Mouse (Mus musculus) hematopoietic stem cell, adult 5-6 weeks (primary cell): Measurements from ENCODE around the gene Ect2. TPM values are rescaled to one million over a fixed set of nuclear protein-coding genes. Genes with fewer than 3 reads are reported as not detected.

Experiments
- ATAC-seq, 2 experiments: fragments of 125-278 bp in 1 of 2; replicated peaks in 1 of 2; 2 replicates each; pipeline ENCODE4 v1.8.0; 2016 to 2017; ENCODE audit warnings: inconsistent platforms in 2 of 2, mild to moderate bottlenecking in 2 of 2, moderate number of reproducible peaks in 2 of 2, low read depth in 1 of 2, moderate TSS enrichment in 1 of 2; ENCODE audit not compliant: low FRiP score in 2 of 2, poor library complexity in 2 of 2, severe bottlenecking in 2 of 2, insufficient read depth in 1 of 2, low TSS enrichment in 1 of 2
- total RNA-seq: library from RNA; stranded (forward); fragments of 172-1452, 232-1000 nt; gene quantifications from 2 replicates; pipeline ENCODE4 v1.2.3, GENCODE M21; 2017

Ect2 gene
- total RNA-seq, result 51.0 and 66.1 TPM in 2 replicates

DNA sequence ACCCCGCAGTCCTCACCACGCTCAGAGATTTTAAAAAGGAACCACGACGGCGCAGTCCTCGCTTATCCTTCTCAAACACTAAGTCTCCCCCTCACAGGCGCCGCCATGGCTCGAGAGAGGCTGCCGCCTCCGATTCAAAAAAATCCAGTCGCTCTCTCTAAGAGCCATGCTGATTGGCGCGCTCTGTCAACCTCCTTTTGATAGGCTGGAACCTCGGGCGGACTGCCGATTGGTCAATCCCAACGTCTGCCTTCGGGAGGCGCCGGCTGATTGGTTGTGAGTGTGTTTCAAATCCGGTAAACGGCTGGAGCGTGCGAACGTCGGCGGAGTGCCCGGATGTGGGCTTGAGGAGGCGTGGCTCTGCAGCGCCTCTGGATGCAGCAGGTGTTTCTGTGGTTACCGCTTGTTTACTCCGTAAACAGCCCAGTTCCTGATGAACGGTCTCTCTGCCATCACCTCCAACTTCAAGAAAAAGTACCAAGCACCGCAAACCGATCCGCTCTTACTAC is at the start of gene Ect2:
TSS of gene Ect2 (minus strand) at position 178 of the 509 bp plus-strand sequence.
- peak; percentile 97 for ATAC-seq

GRCm38 (mm10) chr3:27201728-27202411 is 48.2 kb upstream of the Ect2 start:
- ATAC-seq, result no peak

DNA sequence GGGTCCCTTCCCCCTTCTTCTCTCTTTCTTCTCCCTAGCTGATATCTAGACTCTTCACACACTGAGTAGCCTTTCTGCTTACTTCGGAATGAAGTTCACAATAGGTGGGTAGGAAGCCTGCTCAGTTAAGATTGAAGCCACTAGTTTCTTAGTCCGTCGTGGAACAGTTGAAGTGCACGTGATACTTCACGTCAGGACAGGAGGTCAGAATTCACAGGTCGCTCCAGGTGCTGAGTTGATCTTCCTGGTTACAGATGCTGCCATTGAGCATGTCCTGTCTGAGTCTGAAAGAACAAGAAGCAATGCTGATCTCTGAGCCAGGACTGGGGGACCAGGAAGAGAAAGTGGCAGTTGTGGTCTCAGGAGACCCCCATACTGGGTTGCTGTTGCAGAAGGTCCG is 45.4 kb upstream of the Ect2 start:
- ATAC-seq, result no peak

DNA sequence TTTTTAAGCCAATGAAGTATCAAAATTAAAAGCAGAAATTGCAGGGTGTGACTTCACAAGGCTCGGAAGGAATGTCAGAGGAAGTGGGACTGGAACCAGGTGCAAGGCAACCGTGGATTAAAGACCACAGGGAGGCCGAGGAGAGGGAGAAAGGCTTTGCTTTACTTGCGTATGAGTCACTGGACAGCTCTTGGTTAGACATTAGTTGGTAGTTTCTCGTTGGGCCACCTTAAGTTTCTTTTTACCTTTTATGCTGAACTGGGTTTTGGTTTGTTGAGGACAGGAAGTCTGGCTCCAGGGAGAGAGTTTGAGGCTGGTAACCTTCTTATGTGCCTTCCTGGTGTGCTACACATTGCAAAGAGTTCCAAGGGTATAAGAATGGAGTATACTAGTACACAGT is 44.1 kb upstream of the Ect2 start:
- no peak for ATAC-seq

GRCm38 (mm10) chr3:27196529-27196928 is 42.9 kb upstream of the Ect2 start:
- ATAC-seq, result no peak

- no peak for ATAC-seq
These were observed 42.0 kb upstream of the Ect2 start for GRCm38 (mm10) chr3:27195573-27196227.

DNA sequence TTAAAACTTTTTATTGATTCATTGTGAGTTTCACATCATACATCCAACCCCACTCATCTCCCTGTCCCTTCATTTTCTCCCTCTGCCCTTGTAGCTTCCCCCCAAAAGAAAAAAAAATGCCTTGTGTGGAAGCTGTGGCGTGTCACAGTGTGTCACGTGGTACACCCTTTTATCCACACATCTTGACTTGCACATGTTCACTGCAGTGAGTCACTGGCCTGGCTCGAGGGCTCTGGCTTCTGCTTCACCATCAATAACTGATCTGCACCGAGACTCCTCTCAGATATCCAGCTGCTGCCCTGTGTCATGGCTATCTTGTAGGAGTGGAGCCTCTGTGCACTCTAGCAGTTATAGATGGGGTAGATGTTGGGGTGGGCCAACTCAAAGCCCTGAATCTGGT is 41.5 kb upstream of the Ect2 start:
- no peak for ATAC-seq

GRCm38 (mm10) chr3:27193844-27194317 is 40.2 kb upstream of the Ect2 start:
- peak; percentile 83 to 88 for ATAC-seq

GRCm38 (mm10) chr3:27191856-27192255 is 38.2 kb upstream of the Ect2 start:
- ATAC-seq, result no peak

- ATAC-seq, result no peak
These were observed 37.2 kb upstream of the Ect2 start for GRCm38 (mm10) chr3:27190865-27191264.

GRCm38 (mm10) chr3:27189320-27190261 is 35.9 kb upstream of the Ect2 start:
- ATAC-seq, result 0 out of 4 replicates have a peak, but pooled peaks of 1 of the 2 experiments have one; percentile 19

GRCm38 (mm10) chr3:27188386-27188785 is 34.7 kb upstream of the Ect2 start:
- ATAC-seq, result no peak

GRCm38 (mm10) chr3:27183601-27184175 is 30.0 kb upstream of the Ect2 start:
- 0 out of 4 replicates have a peak, but pooled peaks of 1 of the 2 experiments have one; percentile 6 for ATAC-seq

DNA sequence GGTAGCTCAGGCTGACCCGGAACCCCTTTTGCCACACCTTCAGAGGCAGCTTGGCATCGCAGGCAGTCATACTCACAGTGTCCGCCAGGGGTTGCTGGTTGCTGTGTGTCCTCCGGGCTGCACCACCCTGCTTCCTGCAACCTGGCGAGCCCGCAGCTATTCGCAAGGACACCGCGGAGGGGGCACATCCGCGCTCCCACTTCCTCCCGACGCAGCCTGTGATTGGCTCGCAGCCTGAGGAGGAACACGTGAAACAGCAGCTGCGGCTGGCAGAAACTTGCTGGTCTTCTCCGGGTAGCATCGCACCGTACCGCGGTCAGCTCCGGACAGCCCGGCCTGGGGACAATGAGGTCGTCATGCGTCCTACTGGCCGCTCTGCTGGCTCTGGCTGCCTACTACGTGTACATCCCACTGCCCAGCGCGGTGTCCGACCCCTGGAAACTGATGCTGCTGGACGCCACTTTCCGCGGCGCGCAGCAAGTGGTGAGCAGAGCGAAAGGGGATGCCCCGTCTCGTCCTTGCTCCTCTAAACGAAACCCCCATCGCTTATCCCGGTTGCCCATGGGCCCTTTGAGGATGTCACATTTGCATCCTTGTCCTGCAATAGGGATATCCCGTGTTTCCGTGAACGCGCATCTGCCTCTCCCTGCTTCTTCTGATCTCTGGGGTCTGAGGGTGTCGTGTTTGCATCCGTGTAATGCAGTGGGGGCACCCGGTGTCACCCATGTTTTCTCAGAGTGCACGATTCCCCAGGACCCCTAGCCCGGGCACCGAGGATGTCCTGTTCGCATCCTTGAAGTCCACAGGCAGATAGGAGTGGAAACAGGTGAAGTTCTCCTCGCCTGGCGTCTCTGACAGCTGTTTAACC is 29.3 kb upstream of the Ect2 start, which contains the start of gene Nceh1:
TSS of gene Nceh1 (plus strand) at position 233 of the 868 bp plus-strand sequence.
- ATAC-seq, result peak; percentile 97 to 99

GRCm38 (mm10) chr3:27179711-27180110 is 26.0 kb upstream of the Ect2 start:
- ATAC-seq, result no peak

DNA sequence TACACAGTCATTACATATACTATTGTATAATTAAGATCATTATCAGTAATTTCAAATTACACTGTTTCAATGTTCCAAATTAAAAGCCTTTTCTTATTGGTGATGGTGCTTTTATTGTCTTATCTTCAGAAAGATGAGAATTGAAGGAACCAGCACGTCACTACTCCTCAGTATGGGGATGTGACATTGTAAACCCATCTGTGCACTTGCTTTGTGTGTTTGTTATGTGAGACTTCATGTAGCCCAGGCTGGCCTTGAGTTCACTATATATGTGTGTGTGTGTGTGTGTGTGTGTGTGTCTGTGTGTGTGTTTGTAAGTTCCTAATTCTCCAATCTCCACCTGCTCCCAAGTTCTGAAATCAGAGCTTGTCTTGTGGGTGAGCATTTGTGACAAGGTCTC is 16.6 kb upstream of the Ect2 start:
- no peak for ATAC-seq
